Mouse (Mus musculus): Measurements from ENCODE around the gene Sephs1.
A peak's percentile ranks its signal among the peaks of the same experiment; 100 is the strongest.
"Not testable (repeated sequence)": the region's sequence is repeated elsewhere in the genome, so short reads cannot be mapped to it uniquely, and the experiment has no call there.

Sephs1 gene

GRCm38 (mm10) chr2:4908771-4909315 lies 27.5 kb downstream of the Sephs1 start:
- DNase-seq: peak in 1 of 2 experiments; percentile 43

- peak; percentile 41 to 44 for DNase-seq
Measured at GRCm38 (mm10) chr2:4909909-4910308, 28.5 kb downstream of the Sephs1 start.

- DNase-seq: no peak
Measured at GRCm38 (mm10) chr2:4910521-4910920, 29.2 kb downstream of the Sephs1 start.

GRCm38 (mm10) chr2:4913949-4914348 lies 32.6 kb downstream of the Sephs1 start:
- DNase-seq: no peak

GRCm38 (mm10) chr2:4916037-4916436 lies 34.7 kb downstream of the Sephs1 start:
- no peak for DNase-seq

GRCm38 (mm10) chr2:4917326-4918021 lies 36.1 kb downstream of the Sephs1 start:
- DNase-seq: peak; percentile 70 to 77

- DNase-seq: peak; percentile 95
Measured at GRCm38 (mm10) chr2:4918860-4919739, 37.7 kb downstream of the Sephs1 start, which contains the start of gene Phyh. TSS of gene Phyh (plus strand) at chr2:4919019.

GRCm38 (mm10) chr2:4921019-4921418 lies 39.7 kb downstream of the Sephs1 start:
- no peak for DNase-seq

GRCm38 (mm10) chr2:4922476-4923164 lies 41.3 kb downstream of the Sephs1 start:
- DNase-seq: peak; percentile 62 to 82

- no peak for DNase-seq
Measured at GRCm38 (mm10) chr2:4927391-4927790, 46.0 kb downstream of the Sephs1 start.

GRCm38 (mm10) chr2:4929230-4929629 lies 47.9 kb downstream of the Sephs1 start:
- no peak for DNase-seq

GRCm38 (mm10) chr2:4934516-4934915 lies 53.2 kb downstream of the Sephs1 start:
- DNase-seq: no peak

GRCm38 (mm10) chr2:4937931-4938330 lies 56.6 kb downstream of the Sephs1 start:
- DNase-seq: no peak

- DNase-seq: no peak
Measured at GRCm38 (mm10) chr2:4940861-4941260, 59.5 kb downstream of the Sephs1 start.

- DNase-seq: not testable (repeated sequence)
Measured at GRCm38 (mm10) chr2:4949691-4950090, 68.3 kb downstream of the Sephs1 start.

GRCm38 (mm10) chr2:4950986-4951385 lies 69.6 kb downstream of the Sephs1 start:
- DNase-seq: no peak

GRCm38 (mm10) chr2:4954216-4954760 lies 72.9 kb downstream of the Sephs1 start:
- no peak for DNase-seq

- no peak for DNase-seq
Measured at GRCm38 (mm10) chr2:4958039-4958438, 76.7 kb downstream of the Sephs1 start.
